Mouse (Mus musculus) embryo, embryonic 10 days (tissue): ENCODE measurements around the gene Slc30a7.
A peak's percentile ranks its signal among the peaks of the same experiment; 100 is the strongest.

Source experiments
- DNase-seq: peaks from one replicate; pipeline ENCODE4 v3.0.0-alpha.2; 2015; ENCODE audit warnings: low spot score

Gene Slc30a7

GRCm38 (mm10) chr3:116006978-116007940 is at the start of gene Slc30a7, which contains the start of gene Extl2:
Gene Slc30a7 (minus strand): TSS chr3:116007406.
Gene Extl2 (plus strand): TSS chr3:116007462.
- peak; percentile 81 for DNase-seq

GRCm38 (mm10) chr3:116047034-116047433 is 39.8 kb upstream of the Slc30a7 start:
- no peak for DNase-seq

- DNase-seq, result no peak
These were observed 38.8 kb upstream of the Slc30a7 start for GRCm38 (mm10) chr3:116046000-116046399.

- DNase-seq, result no peak
These were observed 33.6 kb upstream of the Slc30a7 start for GRCm38 (mm10) chr3:116040776-116041175.

GRCm38 (mm10) chr3:116033871-116034222 is 26.6 kb upstream of the Slc30a7 start:
- peak; percentile 72 for DNase-seq

DNA sequence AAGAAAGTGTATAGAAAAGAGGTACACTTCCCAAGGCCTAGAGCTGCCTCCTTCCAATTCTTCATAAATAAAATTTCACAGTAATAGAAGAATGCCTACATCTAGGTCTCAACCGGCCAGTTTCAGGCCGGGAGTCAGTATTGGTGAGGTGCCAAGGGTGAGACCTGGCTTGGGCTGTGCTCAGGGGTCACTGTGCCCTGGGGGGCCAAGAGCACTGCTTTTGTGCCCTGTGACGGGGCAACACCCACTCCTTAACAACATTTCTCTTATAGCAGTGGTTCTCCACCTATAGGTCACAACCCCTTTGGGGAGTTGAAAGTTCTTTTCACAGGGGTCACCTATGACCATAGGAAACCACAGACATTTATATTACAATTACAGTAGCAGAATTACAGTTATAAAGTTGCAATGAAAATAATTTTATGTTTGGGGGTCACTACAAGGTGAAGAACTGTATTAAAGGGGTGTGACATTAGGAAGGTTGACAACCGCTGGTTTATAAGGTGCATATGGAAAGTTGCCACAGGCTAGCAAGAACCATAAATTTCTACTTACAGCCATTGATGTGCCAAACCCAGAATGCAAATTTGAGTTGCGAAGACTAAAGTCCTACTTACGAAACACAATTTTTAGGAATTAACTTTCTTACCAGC is 26.1 kb upstream of the Slc30a7 start:
- DNase-seq, result no peak

DNA sequence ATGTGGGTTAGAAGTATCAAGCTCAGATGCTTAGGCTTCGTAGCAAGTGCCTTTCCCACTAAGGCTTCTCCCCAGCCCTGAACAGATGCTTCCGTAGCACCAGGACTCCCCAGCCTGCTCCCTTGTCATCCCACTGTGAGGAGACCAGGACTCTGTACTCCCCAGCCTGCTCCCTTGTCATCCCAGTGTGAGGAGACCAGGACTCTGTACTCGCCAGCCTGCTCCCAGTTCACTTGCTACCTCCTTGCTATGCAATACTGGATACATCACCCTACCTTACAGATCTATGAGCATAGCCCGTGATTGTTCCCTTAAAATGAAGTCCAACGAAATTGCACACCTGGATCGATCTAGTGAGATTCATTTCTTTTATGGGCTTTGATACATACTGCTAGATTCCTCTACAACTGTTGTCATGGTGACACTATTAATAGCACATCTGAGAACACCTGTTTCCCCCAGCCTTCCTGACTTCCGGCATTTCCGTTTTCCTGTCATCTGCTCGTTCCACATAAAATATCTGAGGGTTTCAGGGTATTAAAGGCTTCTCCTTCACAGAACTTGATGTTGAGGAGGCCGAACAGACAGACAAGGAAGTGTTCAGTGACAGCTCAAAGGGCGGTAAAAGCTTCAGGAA is 23.1 kb upstream of the Slc30a7 start:
- DNase-seq, result no peak

GRCm38 (mm10) chr3:116026996-116027395 is 19.8 kb upstream of the Slc30a7 start:
- DNase-seq, result no peak

GRCm38 (mm10) chr3:116025701-116026100 is 18.5 kb upstream of the Slc30a7 start:
- no peak for DNase-seq

DNA sequence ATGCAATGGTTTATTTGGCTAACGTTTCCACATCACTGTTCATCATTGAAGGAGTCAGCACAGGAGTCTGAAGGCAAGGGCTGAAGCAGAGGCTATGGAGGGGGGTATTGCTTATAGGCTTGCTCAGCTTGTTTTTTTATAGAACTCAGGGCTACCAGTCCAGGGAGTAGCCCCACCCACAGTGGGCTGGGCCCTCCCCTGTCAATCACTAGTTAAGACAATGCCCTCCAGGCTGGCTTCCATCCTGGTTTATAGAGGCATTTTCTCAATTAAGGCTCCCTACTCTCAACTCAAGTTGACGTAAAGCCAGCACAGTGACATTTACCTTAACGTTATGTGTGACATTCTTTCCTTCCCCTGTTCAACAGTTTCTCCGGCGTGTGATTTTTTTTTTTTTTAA is 17.5 kb upstream of the Slc30a7 start:
- no peak for DNase-seq

DNA sequence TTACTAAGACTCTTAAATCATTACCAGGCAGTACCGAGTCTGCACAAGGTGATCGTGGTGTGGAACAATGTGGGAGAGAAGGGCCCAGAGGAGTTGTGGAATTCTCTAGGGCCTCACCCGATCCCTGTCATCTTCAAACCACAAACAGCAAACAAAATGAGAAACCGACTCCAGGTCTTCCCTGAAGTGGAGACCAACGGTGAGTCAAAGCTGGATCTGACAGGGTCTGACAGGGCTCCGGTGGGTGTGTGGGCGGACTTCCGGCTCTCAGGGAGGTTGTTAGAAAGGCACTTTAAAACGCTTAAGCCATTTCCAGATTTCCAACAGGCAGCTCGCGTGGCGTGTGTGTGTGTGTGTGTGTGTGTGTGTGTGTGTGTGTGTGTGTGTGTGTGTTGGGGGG is 17.0 kb upstream of the Slc30a7 start:
- DNase-seq, result no peak

DNA sequence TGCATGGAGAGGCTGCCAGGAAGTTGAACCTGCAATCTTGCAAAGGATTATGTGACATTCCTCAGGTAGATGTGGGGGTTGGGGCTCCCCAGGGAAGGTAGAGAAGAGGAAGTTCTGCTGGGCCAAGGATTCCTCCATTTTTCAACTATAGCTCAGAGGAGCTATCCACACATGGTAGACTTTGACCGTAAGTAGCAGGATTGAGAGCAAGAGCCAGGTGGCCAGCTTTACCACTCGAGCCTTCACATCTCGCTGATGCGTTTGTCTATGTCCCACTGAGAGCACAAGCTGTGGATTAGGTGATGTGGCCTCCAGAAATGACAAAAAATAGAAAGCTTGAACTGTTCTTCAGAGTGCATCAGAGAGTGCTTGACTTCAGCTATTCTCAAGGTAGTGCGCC is 11.9 kb upstream of the Slc30a7 start:
- no peak for DNase-seq

DNA sequence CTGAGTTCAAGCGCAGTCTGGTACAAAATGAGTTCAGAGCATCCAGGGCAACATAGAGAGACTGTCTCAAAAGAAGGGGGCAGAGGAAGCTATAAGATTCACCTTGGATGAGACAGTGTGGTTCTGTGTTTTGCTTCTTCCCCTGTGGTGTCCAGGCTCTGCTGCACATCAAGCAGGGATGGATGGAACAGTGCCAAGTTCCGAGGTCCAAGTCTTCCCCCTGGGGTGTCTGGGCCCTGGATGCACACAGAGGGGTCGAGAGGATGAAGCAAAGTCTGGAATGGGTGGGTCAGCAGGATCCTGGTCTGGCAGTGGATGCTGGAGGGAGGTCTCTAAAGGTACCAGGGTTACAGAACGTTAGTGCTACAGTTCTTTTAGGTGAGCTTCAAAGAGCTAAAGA is 11.4 kb upstream of the Slc30a7 start:
- no peak for DNase-seq

DNA sequence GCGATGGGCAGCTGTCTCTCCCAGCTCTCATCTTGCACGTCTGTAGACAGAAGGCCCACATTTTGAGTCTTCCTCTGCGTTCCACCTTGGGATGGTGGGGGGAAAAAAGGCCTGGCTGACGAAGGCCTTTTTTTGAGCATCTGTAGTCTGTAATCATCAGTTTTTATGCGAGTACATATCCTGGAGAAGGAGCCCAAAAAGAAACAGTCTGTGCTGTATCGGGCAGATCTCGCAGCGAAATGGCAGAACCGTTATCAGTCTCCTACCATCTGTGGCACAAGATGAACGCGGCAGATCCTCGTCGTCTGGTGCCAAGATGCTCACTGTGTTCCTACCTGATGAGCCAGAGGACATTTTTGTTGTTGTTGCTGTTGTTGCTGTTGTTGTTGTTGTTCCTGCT is 8.9 kb upstream of the Slc30a7 start:
- no peak for DNase-seq

DNA sequence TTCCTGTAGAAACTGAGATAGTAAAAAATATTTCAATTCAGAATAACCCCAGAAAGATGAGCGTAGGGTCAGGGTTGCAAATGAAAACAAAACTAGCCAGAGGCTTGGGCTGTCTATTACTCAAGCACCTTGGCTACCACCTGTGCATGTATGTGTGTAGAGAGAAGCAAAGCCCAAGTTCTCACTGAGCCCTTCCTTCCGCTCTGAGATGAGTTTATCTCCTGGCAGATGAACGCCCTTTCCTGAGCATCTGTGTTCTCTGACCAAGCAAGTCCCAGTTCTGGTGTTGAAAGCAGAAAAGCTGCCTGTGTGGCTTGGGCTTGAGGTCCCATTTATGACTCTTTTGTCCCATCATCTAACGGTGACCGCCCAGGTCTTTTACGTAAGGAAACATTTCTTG is 7.7 kb upstream of the Slc30a7 start:
- DNase-seq, result no peak

- DNase-seq, result no peak
These were observed 2.6 kb upstream of the Slc30a7 start for GRCm38 (mm10) chr3:116009622-116010344.

DNA sequence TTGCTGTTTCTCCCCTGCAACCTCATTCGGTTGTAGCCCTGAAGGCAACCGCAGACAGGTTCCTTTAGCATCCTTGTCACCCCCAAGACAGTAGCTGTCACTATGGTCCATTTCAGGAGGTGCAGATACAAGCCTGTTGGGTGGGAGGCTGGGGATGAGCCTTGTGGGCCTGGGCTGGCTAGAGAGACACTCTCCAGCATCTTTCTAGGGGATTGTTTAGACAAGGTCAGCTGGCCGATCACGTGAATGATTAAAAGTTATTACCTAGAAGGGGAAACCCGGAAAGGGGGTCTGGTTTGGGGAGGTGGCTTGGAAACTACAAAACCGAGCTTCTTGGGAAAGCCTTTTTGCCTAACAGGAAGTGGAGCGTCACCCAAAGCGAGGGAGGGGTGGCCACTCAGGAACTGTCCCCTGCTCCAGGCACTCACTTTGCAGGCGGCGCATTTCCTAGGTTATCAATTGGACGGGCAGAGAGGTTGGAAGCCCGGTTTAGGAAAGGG is 785 bp upstream of the Slc30a7 start:
- DNase-seq, result peak; percentile 87

GRCm38 (mm10) chr3:116006284-116006977 is 775 bp downstream of the Slc30a7 start:
- DNase-seq, result peak; percentile 43

- no peak for DNase-seq
These were observed 10.3 kb downstream of the Slc30a7 start for GRCm38 (mm10) chr3:115996929-115997328.

GRCm38 (mm10) chr3:115993025-115993424 is 14.2 kb downstream of the Slc30a7 start:
- no peak for DNase-seq

DNA sequence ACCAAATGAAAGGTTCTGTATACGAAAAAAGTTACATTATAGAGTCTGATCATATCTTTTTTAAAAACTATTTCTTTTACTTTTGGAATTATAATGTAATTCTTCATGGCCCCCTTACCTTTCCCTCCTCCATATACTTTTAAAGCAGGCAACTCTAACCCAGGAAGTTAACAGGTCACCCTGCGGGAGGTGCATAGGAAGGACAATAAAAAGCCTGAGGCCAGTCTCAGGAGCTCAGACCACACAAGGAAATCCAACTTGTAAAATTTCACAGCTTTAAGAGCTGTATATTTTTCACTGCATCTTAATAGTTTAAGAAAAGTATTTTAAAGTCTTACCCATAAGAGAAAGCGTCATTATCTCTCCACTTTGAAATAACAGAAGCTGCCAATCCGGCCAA is 14.6 kb downstream of the Slc30a7 start:
- no peak for DNase-seq
